Mouse (Mus musculus) forebrain, embryonic 14.5 days (tissue): ENCODE data around the gene Abr. TPM values are rescaled to one million over a fixed set of nuclear protein-coding genes. Genes with fewer than 3 reads are reported as not detected.
A peak's percentile ranks its signal among the peaks of the same experiment; 100 is the strongest.

Source experiments
- ATAC-seq: fragments of 200-750 bp; cut with Nextera tagmentation; 2 replicates; pipeline ENCODE4 v1.8.0; 2017; ENCODE audit warnings: mild to moderate bottlenecking, moderate library complexity
- DNase-seq: peaks from one replicate; pipeline ENCODE4 v3.0.0-alpha.2; 2015; ENCODE audit warnings: low spot score
- H3K27ac ChIP-seq: fragments of 300-500 bp; sonication (generic); 2 replicates; pipeline ENCODE4 v1.5.1; 2014; ENCODE audit warnings: low read depth, mild to moderate bottlenecking, control low read depth, low read length, moderate library complexity
- H3K27me3 ChIP-seq: fragments of 300-500 bp; sonication (generic); replicated peaks from 2 replicates; pipeline ENCODE4 v1.6.1; 2014; ENCODE audit warnings: low read length, control low read depth, mixed read lengths; ENCODE audit not compliant: control insufficient read depth, insufficient read depth
- H3K36me3 ChIP-seq: fragments of 300-500 bp; sonication (generic); 2 replicates; pipeline ENCODE4 v1.6.1; 2014; ENCODE audit warnings: low read length, control low read depth; ENCODE audit not compliant: control insufficient read depth, insufficient read depth
- H3K4me1 ChIP-seq: fragments of 300-500 bp; sonication (generic); 2 replicates; pipeline ENCODE4 v1.6.1; 2014; ENCODE audit warnings: antibody characterized with exemption, low read length, control low read depth; ENCODE audit not compliant: control insufficient read depth, insufficient read depth
- H3K4me2 ChIP-seq: fragments of 300-500 bp; sonication (generic); 2 replicates; pipeline ENCODE4 v1.6.1; 2014; ENCODE audit warnings: mild to moderate bottlenecking, control low read depth, low read length
- H3K4me3 ChIP-seq: fragments of 300-500 bp; sonication (generic); 2 replicates; pipeline ENCODE4 v1.5.1; 2014; ENCODE audit warnings: low read depth, low read length, control low read depth
- H3K9ac ChIP-seq: fragments of 300-500 bp; sonication (generic); 2 replicates; pipeline ENCODE4 v1.6.1; 2014; ENCODE audit warnings: mild to moderate bottlenecking, low read length, control low read depth, moderate library complexity
- H3K9me3 ChIP-seq: fragments of 300-500 bp; sonication (generic); replicated peaks from 2 replicates; pipeline ENCODE4 v1.6.1; 2016; ENCODE audit warnings: low read length, control low read depth, mixed read lengths; ENCODE audit not compliant: control insufficient read depth
- WGBS: fragments of 180-500 bp; shearing (Covaris S2); extraction: QIAGEN DNeasy Blood & Tissue Kit; methylation state at CpG from one replicate; pipeline ENCODE4 v1.1.7; 2014; 5-methylcytosine and 5-hydroxymethylcytosine counted together
- polyA plus RNA-seq: library from polyadenylated mRNA; unstranded; fragments of >200 nt; fragmentation: Nextera tagmentation; extraction: Ambion mirVana; gene quantifications from 2 replicates; pipeline ENCODE4 v1.2.1, GENCODE M21; 2014

Abr gene
- polyA plus RNA-seq, 1 experiment from 2014 or later = 88.8 TPM

DNA sequence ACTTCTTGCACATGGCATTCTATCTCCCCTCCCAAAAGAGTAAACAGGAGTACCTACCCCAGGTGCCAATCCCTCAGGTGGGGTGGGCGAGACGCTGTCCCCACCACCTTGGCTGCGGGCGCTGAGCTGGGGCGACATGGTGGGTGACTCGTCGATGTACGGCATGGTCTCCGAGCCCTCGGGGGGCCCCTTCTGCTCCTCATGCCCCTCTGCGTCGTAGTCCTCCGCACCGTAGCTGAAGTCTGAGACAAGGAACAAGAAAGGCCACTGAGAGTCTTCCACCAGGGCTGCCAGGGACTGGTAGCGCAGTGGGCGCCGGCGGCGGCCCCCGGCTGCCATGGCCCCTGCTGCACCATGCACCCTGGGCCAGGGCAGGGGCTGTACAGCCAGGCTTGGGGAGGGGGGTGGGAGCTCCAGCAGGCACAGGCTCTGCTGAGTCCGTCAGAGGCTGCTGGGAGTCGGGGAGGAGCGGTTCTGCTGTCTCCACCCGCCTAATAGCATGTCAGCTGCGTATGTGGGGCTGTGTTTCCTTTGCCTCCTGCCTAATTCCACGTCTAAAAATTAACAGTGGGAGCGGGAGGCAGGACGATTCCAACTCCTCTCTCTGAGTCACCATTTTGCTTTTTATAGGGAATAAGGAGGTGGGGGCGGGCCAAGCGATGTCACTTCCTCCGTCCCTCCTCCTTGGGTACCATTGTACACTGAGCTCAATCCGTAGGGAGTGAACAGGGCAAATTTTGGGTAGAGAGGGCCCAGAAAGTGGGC lies 113.1 kb downstream of the Abr start:
- H3K4me2 ChIP-seq = no peak overlapping the region
- DNase-seq = no peak
- no peak for ATAC-seq
- peak overlapping the region; percentile 82 for H3K27ac ChIP-seq
- no peaks in the 10 kb centered on the region for H3K36me3 ChIP-seq
- WGBS = 88% methylated on average over 32 of the region's 32 CpGs
- no peaks in the 10 kb centered on the region for H3K9me3 ChIP-seq
- no peak overlapping the region for H3K9ac ChIP-seq
- H3K4me1 ChIP-seq = peaks cover 15% of the 10 kb centered on the region
- H3K27me3 ChIP-seq = no peaks in the 10 kb centered on the region
- no peak overlapping the region for H3K4me3 ChIP-seq

DNA sequence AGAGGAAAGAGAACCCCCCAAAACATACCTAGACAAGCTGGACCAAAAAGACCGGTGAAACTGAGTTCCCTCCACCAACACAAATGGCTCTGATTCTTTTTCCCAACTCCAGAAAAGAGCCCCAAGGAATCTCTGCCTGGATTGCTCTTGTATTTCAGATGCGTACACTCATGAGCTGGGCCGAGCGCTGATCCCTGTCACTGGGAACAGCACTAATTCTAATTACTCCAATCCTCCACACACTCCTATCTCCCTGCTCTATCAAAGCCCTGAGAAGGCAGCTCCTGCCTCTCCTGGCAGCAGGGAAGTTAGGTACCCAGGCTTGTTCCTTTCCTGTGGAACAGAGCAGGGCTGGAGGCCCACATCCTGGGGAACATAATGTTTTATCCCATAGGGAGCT lies 114.0 kb downstream of the Abr start:
- ATAC-seq = 0 out of 2 replicates have a peak, but pooled peaks have one; percentile 16
- no peak for DNase-seq
- Histone ChIP-seq H3K36me3 (no peaks in the 10 kb centered on the region), H3K4me2 (peak overlapping the region; percentile 23), H3K27me3 (no peaks in the 10 kb centered on the region), H3K9me3 (no peaks in the 10 kb centered on the region), H3K27ac (peak overlapping the region; percentile 82), H3K4me1 (peaks cover 15% of the 10 kb centered on the region), H3K4me3 (no peak overlapping the region), H3K9ac (0 out of 2 replicates have a peak overlapping the region, but pooled peaks have one; percentile 6)
- WGBS = 73% methylated on average over 4 of the region's 4 CpGs

- DNase-seq (peak; percentile 92), ATAC-seq (peak; percentile 81)
- peak overlapping the region; percentile 82 for H3K27ac ChIP-seq
- peaks cover 15% of the 10 kb centered on the region for H3K4me1 ChIP-seq
- H3K9me3 ChIP-seq = no peaks in the 10 kb centered on the region
- no peak overlapping the region for H3K4me3 ChIP-seq
- no peaks in the 10 kb centered on the region for H3K36me3 ChIP-seq
- peak overlapping the region; percentile 17 for H3K9ac ChIP-seq
- WGBS = 71% methylated on average over 8 of the region's 8 CpGs
- H3K27me3 ChIP-seq = no peaks in the 10 kb centered on the region
- H3K4me2 ChIP-seq = peak overlapping the region; percentile 23
Measured at GRCm38 (mm10) chr11:76507302-76508124, 114.6 kb downstream of the Abr start.

DNA sequence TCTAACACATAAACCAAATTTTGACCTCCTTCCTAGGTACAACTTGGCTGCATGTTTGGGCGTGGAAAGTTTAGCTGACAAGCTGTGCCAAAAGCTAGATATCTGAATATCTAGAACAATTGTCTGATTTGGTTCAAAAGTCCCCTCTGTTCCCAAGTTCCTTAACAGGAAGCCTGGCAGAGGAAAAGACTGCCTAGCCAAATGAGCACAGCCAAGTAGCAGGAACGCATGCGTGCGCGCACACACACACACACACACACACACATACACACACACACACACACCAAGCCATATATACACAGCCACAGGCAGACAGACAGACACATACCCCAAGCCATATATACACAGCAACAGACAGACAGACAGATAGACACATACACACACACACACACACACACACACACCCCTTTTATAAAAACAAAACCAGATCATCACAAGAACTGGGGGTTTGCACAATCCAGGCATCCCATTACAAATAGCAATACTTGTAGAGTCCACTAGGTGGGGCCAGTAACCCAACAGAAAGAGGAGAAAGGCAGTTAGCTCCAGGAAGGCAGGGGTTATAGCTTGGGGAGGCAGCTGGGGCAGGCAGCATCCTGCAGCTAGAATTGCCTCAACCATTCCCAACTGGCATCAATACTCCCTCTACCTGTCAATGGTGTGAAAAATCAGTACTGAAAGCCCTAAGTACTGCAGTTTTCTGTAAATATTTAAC lies 115.4 kb downstream of the Abr start:
- DNase-seq (peak; percentile 88), ATAC-seq (peak; percentile 54)
- Histone ChIP-seq H3K4me3 (no peak overlapping the region), H3K36me3 (no peaks in the 10 kb centered on the region), H3K9me3 (no peaks in the 10 kb centered on the region), H3K4me2 (no peak overlapping the region), H3K27ac (peak overlapping the region; percentile 82), H3K4me1 (peaks cover 15% of the 10 kb centered on the region), H3K9ac (no peak overlapping the region; the same call in 1 of the 2 replicates), H3K27me3 (no peaks in the 10 kb centered on the region)
- WGBS = 76% methylated on average over 5 of the region's 5 CpGs

DNA sequence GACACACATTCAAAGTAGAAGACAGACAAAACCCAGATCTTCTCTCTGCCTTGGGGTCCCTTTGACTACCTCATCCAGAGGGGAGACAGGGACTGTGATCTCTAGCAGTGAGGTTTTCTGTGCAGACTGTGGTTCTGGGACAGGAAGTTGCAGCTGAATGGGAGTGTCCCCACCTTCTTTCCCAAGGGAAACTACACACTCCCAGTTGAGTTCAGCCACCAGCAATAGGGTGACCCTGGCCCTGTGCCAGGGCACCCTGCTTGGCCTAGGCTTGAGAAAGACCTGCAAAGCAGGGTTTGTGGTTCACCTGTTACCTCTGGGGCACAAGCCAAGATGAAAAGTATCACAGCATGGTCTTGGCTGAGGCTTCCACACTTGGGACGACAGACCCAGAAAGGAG lies 117.0 kb downstream of the Abr start:
- no peak overlapping the region for H3K9ac ChIP-seq
- 100% methylated on average over 1 of the region's 1 CpGs for WGBS
- no peaks in the 10 kb centered on the region for H3K9me3 ChIP-seq
- no peak overlapping the region for H3K4me2 ChIP-seq
- no peak overlapping the region for H3K27ac ChIP-seq
- H3K36me3 ChIP-seq = no peaks in the 10 kb centered on the region
- ATAC-seq (no peak), DNase-seq (no peak)
- H3K4me1 ChIP-seq = peaks cover 15% of the 10 kb centered on the region
- H3K27me3 ChIP-seq = no peaks in the 10 kb centered on the region
- no peak overlapping the region for H3K4me3 ChIP-seq

- no peaks in the 10 kb centered on the region for H3K9me3 ChIP-seq
- no peak overlapping the region for H3K27ac ChIP-seq
- H3K9ac ChIP-seq = no peak overlapping the region
- peaks cover 15% of the 10 kb centered on the region for H3K4me1 ChIP-seq
- H3K4me2 ChIP-seq = no peak overlapping the region
- no peak for ATAC-seq
- whole genome bisulfite sequencing = 76% methylated on average over 5 of the region's 5 CpGs
- no peaks in the 10 kb centered on the region for H3K27me3 ChIP-seq
- H3K4me3 ChIP-seq = no peak overlapping the region
- no peaks in the 10 kb centered on the region for H3K36me3 ChIP-seq
- DNase-seq = no peak
Measured at GRCm38 (mm10) chr11:76504058-76504457, 118.1 kb downstream of the Abr start.

DNA sequence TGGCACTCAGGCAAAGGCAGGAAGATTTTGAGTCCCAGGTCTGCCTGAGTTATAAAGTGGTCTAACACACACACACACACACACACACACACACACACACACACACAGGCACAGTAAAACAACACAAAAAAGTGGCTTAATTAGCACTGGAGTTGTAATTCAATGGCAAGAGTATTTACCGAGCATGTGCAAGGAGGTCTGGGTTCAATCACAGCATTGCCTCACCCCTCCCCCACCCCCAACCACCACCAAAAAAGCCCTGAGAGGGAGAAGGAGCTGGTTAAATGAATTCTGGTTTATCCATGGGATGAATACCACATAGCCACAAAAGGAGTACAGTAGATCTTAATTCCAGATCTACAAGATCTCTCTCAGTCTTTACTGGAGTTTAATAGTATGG lies 122.1 kb downstream of the Abr start:
- 0 out of 2 replicates have a peak overlapping the region, but pooled peaks have one; percentile 18 for H3K27ac ChIP-seq
- H3K9me3 ChIP-seq = no peaks in the 10 kb centered on the region
- H3K4me3 ChIP-seq = no peak overlapping the region
- peaks cover 6% of the 10 kb centered on the region; the same call in 1 of the 2 replicates for H3K4me1 ChIP-seq
- H3K27me3 ChIP-seq = no peaks in the 10 kb centered on the region
- ATAC-seq (no peak), DNase-seq (no peak)
- H3K36me3 ChIP-seq = no peaks in the 10 kb centered on the region
- H3K9ac ChIP-seq = no peak overlapping the region
- H3K4me2 ChIP-seq = no peak overlapping the region
- 8% methylated on average over 1 of the region's 1 CpGs for WGBS

DNA sequence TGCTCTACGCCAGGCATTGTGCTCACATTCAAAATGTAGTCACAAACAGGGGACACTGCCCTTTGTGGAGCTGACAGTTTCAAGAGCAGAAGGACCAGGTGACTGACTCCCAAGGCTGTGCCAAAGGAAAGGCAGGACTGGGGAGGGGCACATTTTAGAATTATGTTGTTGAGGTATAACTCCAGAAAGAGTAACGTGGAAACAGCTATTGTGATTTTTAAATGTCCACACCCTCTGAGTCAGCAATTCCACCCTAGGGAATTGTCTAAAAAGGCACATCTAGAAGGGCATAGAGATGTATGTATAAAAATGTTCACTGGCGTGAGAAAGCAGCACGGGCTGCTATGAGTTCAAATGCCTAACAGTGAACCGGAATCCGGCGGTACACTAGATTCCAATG lies 122.5 kb downstream of the Abr start:
- H3K9ac ChIP-seq = no peak overlapping the region
- H3K27ac ChIP-seq = no peak overlapping the region
- H3K4me1 ChIP-seq = peaks cover 6% of the 10 kb centered on the region; the same call in 1 of the 2 replicates
- H3K4me2 ChIP-seq = no peak overlapping the region
- ATAC-seq = no peak
- WGBS = 70% methylated on average over 7 of the region's 7 CpGs
- DNase-seq = no peak
- H3K4me3 ChIP-seq = no peak overlapping the region
- no peaks in the 10 kb centered on the region for H3K27me3 ChIP-seq
- H3K9me3 ChIP-seq = no peaks in the 10 kb centered on the region
- no peaks in the 10 kb centered on the region for H3K36me3 ChIP-seq
